Mouse (Mus musculus): Measurements from ENCODE around the gene Slc24a2. TPM values are rescaled to one million over a fixed set of nuclear protein-coding genes. Genes with fewer than 3 reads are reported as not detected.

Slc24a2 gene
- polyA plus RNA-seq, 1 experiment = 0.03 TPM

DNA sequence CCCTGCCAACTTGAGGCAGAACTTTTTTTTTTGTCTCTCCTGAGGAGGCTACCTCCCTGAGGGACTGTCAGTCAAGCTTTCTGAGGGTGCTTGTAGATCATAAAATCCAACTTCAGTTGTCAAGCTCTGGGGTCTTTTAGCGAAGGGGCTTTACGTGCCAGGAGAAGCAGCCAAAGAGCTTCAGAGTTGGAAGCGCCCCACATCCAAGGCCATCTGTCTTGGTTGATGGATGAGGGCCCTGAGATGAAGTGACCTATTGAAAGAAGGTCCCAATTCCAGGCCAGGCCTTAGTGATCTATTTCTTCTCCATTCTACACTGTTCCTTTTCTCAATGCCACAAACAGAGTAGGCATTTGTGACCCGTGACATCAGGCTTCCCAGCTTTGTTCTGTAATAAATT lies 214.5 kb downstream of the Slc24a2 start:
- DNase-seq = no peak
- H3K36me3 ChIP-seq (ENCODE audit: control insufficient read depth, insufficient read depth, low read length) = no peaks in the 10 kb centered on the region
- no peak overlapping the region for H3K27ac ChIP-seq (ENCODE audit: control insufficient read depth, insufficient read depth, low read length)
- H3K4me1 ChIP-seq (replicated peaks; ENCODE audit: control insufficient read depth, insufficient read depth, low read length) = no peaks in the 10 kb centered on the region
- H3K4me3 ChIP-seq (ENCODE audit: control insufficient read depth, insufficient read depth, low read length) = no peak overlapping the region
- WGBS = 88% methylated on average over 4 of the region's 4 CpGs
- no peaks in the 10 kb centered on the region for H3K27me3 ChIP-seq (ENCODE audit: control insufficient read depth, insufficient read depth, low read length)
- TF ChIP-seq CTCF (IDR thresholded peaks at IDR 0.05; ENCODE audit: borderline replicate concordance, control insufficient read depth, extremely low read depth, insufficient read depth, low read length, poor library complexity) = no peak
- no peak for TF ChIP-seq POLR2A (IDR thresholded peaks at IDR 0.05; ENCODE audit: control insufficient read depth, extremely low read depth, insufficient read depth, low read length, poor library complexity)

- Histone ChIP-seq H3K27me3 (ENCODE audit: control insufficient read depth, insufficient read depth, low read length) (no peaks in the 10 kb centered on the region), H3K4me3 (ENCODE audit: control insufficient read depth, insufficient read depth, low read length) (no peak overlapping the region), H3K36me3 (ENCODE audit: control insufficient read depth, insufficient read depth, low read length) (no peaks in the 10 kb centered on the region), H3K27ac (ENCODE audit: control insufficient read depth, insufficient read depth, low read length) (no peak overlapping the region), H3K4me1 (replicated peaks; ENCODE audit: control insufficient read depth, insufficient read depth, low read length) (no peaks in the 10 kb centered on the region)
- WGBS = 91% methylated on average over 7 of the region's 7 CpGs
- DNase-seq = no peak
- TF ChIP-seq POLR2A (IDR thresholded peaks at IDR 0.05; ENCODE audit: control insufficient read depth, extremely low read depth, insufficient read depth, low read length, poor library complexity) (no peak), CTCF (IDR thresholded peaks at IDR 0.05; ENCODE audit: borderline replicate concordance, control insufficient read depth, extremely low read depth, insufficient read depth, low read length, poor library complexity) (no peak)
Measured at GRCm38 (mm10) chr4:87013721-87014620, 216.3 kb downstream of the Slc24a2 start.

- Histone ChIP-seq H3K36me3 (ENCODE audit: control insufficient read depth, insufficient read depth, low read length) (no peaks in the 10 kb centered on the region), H3K4me1 (replicated peaks; ENCODE audit: control insufficient read depth, insufficient read depth, low read length) (no peaks in the 10 kb centered on the region), H3K27me3 (ENCODE audit: control insufficient read depth, insufficient read depth, low read length) (no peaks in the 10 kb centered on the region), H3K27ac (ENCODE audit: control insufficient read depth, insufficient read depth, low read length) (no peak overlapping the region), H3K4me3 (ENCODE audit: control insufficient read depth, insufficient read depth, low read length) (no peak overlapping the region)
- WGBS = 66% methylated on average over 3 of the region's 3 CpGs
- no peak for DNase-seq
- TF ChIP-seq CTCF (IDR thresholded peaks at IDR 0.05; ENCODE audit: borderline replicate concordance, control insufficient read depth, extremely low read depth, insufficient read depth, low read length, poor library complexity) = no peak
- no peak for TF ChIP-seq POLR2A (IDR thresholded peaks at IDR 0.05; ENCODE audit: control insufficient read depth, extremely low read depth, insufficient read depth, low read length, poor library complexity)
Measured at GRCm38 (mm10) chr4:86992470-86992869, 237.8 kb downstream of the Slc24a2 start.

DNA sequence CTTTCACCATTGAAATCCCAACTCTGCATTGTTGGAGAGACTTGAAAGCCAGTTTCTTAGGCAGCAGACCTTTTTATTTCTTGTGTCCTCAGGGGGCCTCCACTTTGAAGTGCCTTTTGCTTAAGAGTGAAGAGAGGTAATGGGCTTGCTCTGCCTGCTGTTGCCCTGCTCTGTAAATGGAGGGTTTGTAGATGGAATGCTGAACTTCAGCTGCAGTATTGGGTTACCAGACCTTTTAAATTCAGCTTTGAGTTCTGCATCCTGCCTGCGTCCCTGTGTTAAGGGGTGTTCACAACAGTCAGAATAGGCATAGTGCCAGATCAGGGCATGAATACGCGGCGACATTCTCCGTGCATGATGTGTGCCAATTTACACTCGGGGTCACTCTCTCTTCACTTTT lies 241.0 kb downstream of the Slc24a2 start:
- 83% methylated on average over 6 of the region's 6 CpGs for WGBS
- Histone ChIP-seq H3K4me1 (replicated peaks; ENCODE audit: control insufficient read depth, insufficient read depth, low read length) (no peaks in the 10 kb centered on the region), H3K27ac (ENCODE audit: control insufficient read depth, insufficient read depth, low read length) (no peak overlapping the region), H3K36me3 (ENCODE audit: control insufficient read depth, insufficient read depth, low read length) (no peaks in the 10 kb centered on the region), H3K27me3 (ENCODE audit: control insufficient read depth, insufficient read depth, low read length) (no peaks in the 10 kb centered on the region), H3K4me3 (ENCODE audit: control insufficient read depth, insufficient read depth, low read length) (no peak overlapping the region)
- no peak for TF ChIP-seq POLR2A (IDR thresholded peaks at IDR 0.05; ENCODE audit: control insufficient read depth, extremely low read depth, insufficient read depth, low read length, poor library complexity)
- no peak for DNase-seq

GRCm38 (mm10) chr4:86987846-86988245 lies 242.4 kb downstream of the Slc24a2 start:
- TF ChIP-seq CTCF (IDR thresholded peaks at IDR 0.05; ENCODE audit: borderline replicate concordance, control insufficient read depth, extremely low read depth, insufficient read depth, low read length, poor library complexity) (no peak), POLR2A (IDR thresholded peaks at IDR 0.05; ENCODE audit: control insufficient read depth, extremely low read depth, insufficient read depth, low read length, poor library complexity) (no peak)
- WGBS = 85% methylated on average over 4 of the region's 4 CpGs

GRCm38 (mm10) chr4:86977272-86977671 lies 253.0 kb downstream of the Slc24a2 start:
- no peak for DNase-seq
- H3K36me3 ChIP-seq (ENCODE audit: control insufficient read depth, insufficient read depth, low read length) = no peaks in the 10 kb centered on the region
- 88% methylated on average over 5 of the region's 5 CpGs for WGBS
- no peaks in the 10 kb centered on the region for H3K27me3 ChIP-seq (ENCODE audit: control insufficient read depth, insufficient read depth, low read length)
- no peak for TF ChIP-seq POLR2A (IDR thresholded peaks at IDR 0.05; ENCODE audit: control insufficient read depth, extremely low read depth, insufficient read depth, low read length, poor library complexity)
- no peak for TF ChIP-seq CTCF (IDR thresholded peaks at IDR 0.05; ENCODE audit: borderline replicate concordance, control insufficient read depth, extremely low read depth, insufficient read depth, low read length, poor library complexity)
- H3K4me3 ChIP-seq (ENCODE audit: control insufficient read depth, insufficient read depth, low read length) = no peak overlapping the region
- no peaks in the 10 kb centered on the region for H3K4me1 ChIP-seq (replicated peaks; ENCODE audit: control insufficient read depth, insufficient read depth, low read length)
- no peak overlapping the region for H3K27ac ChIP-seq (ENCODE audit: control insufficient read depth, insufficient read depth, low read length)

More at GRCm38 (mm10) chr4:86987846-86988245, 242.4 kb downstream of the Slc24a2 start:
- Histone ChIP-seq H3K36me3 (ENCODE audit: control insufficient read depth, insufficient read depth, low read length) (no peaks in the 10 kb centered on the region), H3K27me3 (ENCODE audit: control insufficient read depth, insufficient read depth, low read length) (no peaks in the 10 kb centered on the region), H3K4me1 (replicated peaks; ENCODE audit: control insufficient read depth, insufficient read depth, low read length) (no peaks in the 10 kb centered on the region), H3K27ac (ENCODE audit: control insufficient read depth, insufficient read depth, low read length) (no peak overlapping the region), H3K4me3 (ENCODE audit: control insufficient read depth, insufficient read depth, low read length) (no peak overlapping the region)
- DNase-seq = no peak
